Mouse (Mus musculus): ENCODE data around the gene Mocs2. TPM values are rescaled to one million over a fixed set of nuclear protein-coding genes. Genes with fewer than 3 reads are reported as not detected.

The Mocs2 gene
- polyA plus RNA-seq, 1 experiment: 0.84 TPM

GRCm38 (mm10) chr13:114840545-114840944 lies 22.5 kb downstream of the Mocs2 start:
- no peak for TF ChIP-seq GATA1 (IDR thresholded peaks at IDR 0.05; ENCODE audit: low read length)

- no peak for TF ChIP-seq GATA1 (IDR thresholded peaks at IDR 0.05; ENCODE audit: low read length)
Observed at GRCm38 (mm10) chr13:114843318-114843717, 25.3 kb downstream of the Mocs2 start.

GRCm38 (mm10) chr13:114845804-114846203 lies 27.8 kb downstream of the Mocs2 start:
- no peak for TF ChIP-seq GATA1 (IDR thresholded peaks at IDR 0.05; ENCODE audit: low read length)

GRCm38 (mm10) chr13:114848945-114849344 lies 30.9 kb downstream of the Mocs2 start:
- no peak for TF ChIP-seq GATA1 (IDR thresholded peaks at IDR 0.05; ENCODE audit: low read length)

- TF ChIP-seq GATA1 (IDR thresholded peaks at IDR 0.05; ENCODE audit: low read length): no peak
Observed at GRCm38 (mm10) chr13:114852264-114853111, 34.5 kb downstream of the Mocs2 start.

- TF ChIP-seq GATA1 (IDR thresholded peaks at IDR 0.05; ENCODE audit: low read length): no peak
Observed at GRCm38 (mm10) chr13:114853152-114853551, 35.1 kb downstream of the Mocs2 start.

- TF ChIP-seq GATA1 (IDR thresholded peaks at IDR 0.05; ENCODE audit: low read length): no peak
Observed at GRCm38 (mm10) chr13:114854023-114854422, 36.0 kb downstream of the Mocs2 start.

- TF ChIP-seq GATA1 (IDR thresholded peaks at IDR 0.05; ENCODE audit: low read length): no peak
Observed at GRCm38 (mm10) chr13:114854428-114854827, 36.4 kb downstream of the Mocs2 start.

GRCm38 (mm10) chr13:114855573-114856268 lies 37.7 kb downstream of the Mocs2 start:
- TF ChIP-seq GATA1 (IDR thresholded peaks at IDR 0.05; ENCODE audit: low read length): no peak

- no peak for TF ChIP-seq GATA1 (IDR thresholded peaks at IDR 0.05; ENCODE audit: low read length)
Observed at GRCm38 (mm10) chr13:114856269-114856627, 38.2 kb downstream of the Mocs2 start.

- no peak for TF ChIP-seq GATA1 (IDR thresholded peaks at IDR 0.05; ENCODE audit: low read length)
Observed at GRCm38 (mm10) chr13:114857525-114857924, 39.5 kb downstream of the Mocs2 start.

- TF ChIP-seq GATA1 (IDR thresholded peaks at IDR 0.05; ENCODE audit: low read length): no peak
Observed at GRCm38 (mm10) chr13:114874738-114875137, 56.7 kb downstream of the Mocs2 start.

- no peak for TF ChIP-seq GATA1 (IDR thresholded peaks at IDR 0.05; ENCODE audit: low read length)
Observed at GRCm38 (mm10) chr13:114876005-114876520, 58.0 kb downstream of the Mocs2 start.

GRCm38 (mm10) chr13:114878667-114879066 lies 60.6 kb downstream of the Mocs2 start:
- no peak for TF ChIP-seq GATA1 (IDR thresholded peaks at IDR 0.05; ENCODE audit: low read length)

Other genes starting within 250 kb of the Mocs2 start
- gene Itga2, start 113.9 kb downstream of the Mocs2 start, polyA plus RNA-seq (2012): not detected in 2 replicates

Data from G1E-ER4 (cell line).